In genomic region chr5:15688874-15689658, GRCm38 (mm10) we compare ENCODE assay signal across 15 mouse cellular contexts. TPM values are rescaled to one million over a fixed set of nuclear protein-coding genes. Genes with fewer than 3 reads are reported as not detected.
A peak's percentile ranks its signal among the peaks of the same experiment; 100 is the strongest.
DNase-seq lines count a peak whose midpoint lies in the region; ATAC-seq and TF ChIP-seq lines count a peak whose summit lies in the region.
"Not testable (repeated sequence)": the region's sequence is repeated elsewhere in the genome, so short reads cannot be mapped to it uniquely, and the experiment has no call there.
"Had no signal": no experiment of that assay in that cellular context is flagged by ENCODE, and none has a peak within 500 bp of the region (broad histone marks: within the 10 kb centered on the region; RNA-seq: fewer than 3 reads in every experiment).

No protein-coding gene starts in this region.

- peak; percentile 85 for ATAC-seq in embryonic facial prominence, embryonic 13.5 days (ENCODE audit: insufficient number of reproducible peaks, insufficient read depth, low FRiP score, low TSS enrichment, low read depth)
- ATAC-seq in forebrain, postnatal 0 days: peak; percentile 54
- ATAC-seq in hindbrain, embryonic 11.5 days (ENCODE audit: low FRiP score): peak; percentile 84
- peak; percentile 73 for ATAC-seq in intestine, embryonic 15.5 days
- ATAC-seq in limb, embryonic 13.5 days (ENCODE audit: low FRiP score, low read depth): peak; percentile 81
- peak; percentile 58 for ATAC-seq in liver, postnatal 0 days
- ATAC-seq in midbrain, embryonic 14.5 days (ENCODE audit: low FRiP score, low TSS enrichment): peak; percentile 79
- ATAC-seq in stomach, embryonic 14.5 days (ENCODE audit: insufficient number of reproducible peaks, insufficient read depth, low FRiP score, low read depth): peak; percentile 77

- TF ChIP-seq EP300 in liver, postnatal 0 days (IDR thresholded peaks at IDR 0.05; ENCODE audit: low read depth): not testable (repeated sequence)

- not testable (repeated sequence) for TF ChIP-seq CTCF in forebrain, postnatal 0 days (IDR thresholded peaks at IDR 0.05; ENCODE audit: low read depth); liver, postnatal 0 days (IDR thresholded peaks at IDR 0.05; ENCODE audit: low read depth)

- peaks cover 11% of the 10 kb centered on the region for H3K9me3 ChIP-seq in embryonic facial prominence, embryonic 13.5 days
- H3K9me3 ChIP-seq in forebrain, postnatal 0 days (ENCODE audit: low read length); hindbrain, embryonic 11.5 days (ENCODE audit: control insufficient read depth, low read length); intestine, embryonic 15.5 days; liver, postnatal 0 days (ENCODE audit: low read length); stomach, embryonic 14.5 days (ENCODE audit: control insufficient read depth, low read depth, low read length): not testable (repeated sequence)
- peaks cover 23% of the 10 kb centered on the region for H3K9me3 ChIP-seq in limb, embryonic 13.5 days
- H3K9me3 ChIP-seq in midbrain, embryonic 14.5 days (ENCODE audit: control insufficient read depth, low read length): peaks cover 19% of the 10 kb centered on the region

- H3K27me3 ChIP-seq in embryonic facial prominence, embryonic 13.5 days; forebrain, postnatal 0 days (ENCODE audit: insufficient read depth, low read length); hindbrain, embryonic 11.5 days (ENCODE audit: control insufficient read depth, insufficient read depth, low read length); intestine, embryonic 15.5 days (replicated peaks); limb, embryonic 13.5 days; liver, postnatal 0 days (ENCODE audit: insufficient read depth, low read length); midbrain, embryonic 14.5 days (ENCODE audit: control insufficient read depth, insufficient read depth, low read length); stomach, embryonic 14.5 days (ENCODE audit: control insufficient read depth, insufficient read depth, low read length): not testable (repeated sequence)

- WGBS in embryonic facial prominence, embryonic 13.5 days: 67% methylated on average over 4 of the region's 4 CpGs
- whole genome bisulfite sequencing in forebrain, postnatal 0 days: 59% methylated on average over 4 of the region's 4 CpGs
- WGBS in hindbrain, embryonic 11.5 days: 62% methylated on average over 4 of the region's 4 CpGs
- WGBS in intestine, embryonic 15.5 days: 64% methylated on average over 4 of the region's 4 CpGs
- WGBS in limb, embryonic 13.5 days: 66% methylated on average over 4 of the region's 4 CpGs
- 51% methylated on average over 4 of the region's 4 CpGs for WGBS in liver, postnatal 0 days (ENCODE audit: insufficient replicate concordance)
- 60% methylated on average over 4 of the region's 4 CpGs for WGBS in midbrain, embryonic 14.5 days
- WGBS in stomach, embryonic 14.5 days: 56% methylated on average over 4 of the region's 4 CpGs

- H3K4me1 ChIP-seq in embryonic facial prominence, embryonic 13.5 days; forebrain, postnatal 0 days (ENCODE audit: insufficient read depth); hindbrain, embryonic 11.5 days (replicated peaks; ENCODE audit: control insufficient read depth, insufficient read depth, low read length); intestine, embryonic 15.5 days (replicated peaks); limb, embryonic 13.5 days; liver, postnatal 0 days (ENCODE audit: insufficient read depth); midbrain, embryonic 14.5 days (ENCODE audit: control insufficient read depth, insufficient read depth, low read length); stomach, embryonic 14.5 days (ENCODE audit: control insufficient read depth, insufficient read depth, low read length): not testable (repeated sequence)

- H3K4me2 ChIP-seq in embryonic facial prominence, embryonic 13.5 days; forebrain, postnatal 0 days (ENCODE audit: low read depth); hindbrain, embryonic 11.5 days (replicated peaks; ENCODE audit: low read depth, low read length); intestine, embryonic 15.5 days (replicated peaks); limb, embryonic 13.5 days (replicated peaks); liver, postnatal 0 days (ENCODE audit: low read depth, low read length); midbrain, embryonic 14.5 days (ENCODE audit: low read length); stomach, embryonic 14.5 days (replicated peaks; ENCODE audit: low read depth, low read length): not testable (repeated sequence)

- not testable (repeated sequence) for DNase-seq in forebrain, postnatal 0 days; hindbrain, embryonic 11.5 days (ENCODE audit: low spot score); liver, postnatal 0 days; midbrain, embryonic 14.5 days

- H3K27ac ChIP-seq in embryonic facial prominence, embryonic 13.5 days; forebrain, postnatal 0 days (ENCODE audit: low read depth, low read length); hindbrain, embryonic 11.5 days (ENCODE audit: low read depth, low read length); intestine, embryonic 15.5 days; limb, embryonic 13.5 days; liver, postnatal 0 days (ENCODE audit: low read depth); midbrain, embryonic 14.5 days (replicated peaks; ENCODE audit: low read depth, low read length); stomach, embryonic 14.5 days (ENCODE audit: low read length): not testable (repeated sequence)

- H3K36me3 ChIP-seq in embryonic facial prominence, embryonic 13.5 days; forebrain, postnatal 0 days (ENCODE audit: insufficient read depth); hindbrain, embryonic 11.5 days (ENCODE audit: control insufficient read depth, insufficient read depth, low read length); intestine, embryonic 15.5 days; limb, embryonic 13.5 days; liver, postnatal 0 days (replicated peaks; ENCODE audit: insufficient read depth, low read length); midbrain, embryonic 14.5 days (ENCODE audit: control insufficient read depth, insufficient read depth, low read length); stomach, embryonic 14.5 days (ENCODE audit: control insufficient read depth, insufficient read depth, low read length): not testable (repeated sequence)

- not testable (repeated sequence) for H3K9ac ChIP-seq in embryonic facial prominence, embryonic 13.5 days; forebrain, postnatal 0 days; hindbrain, embryonic 11.5 days (ENCODE audit: low read depth, low read length); intestine, embryonic 15.5 days; limb, embryonic 13.5 days; liver, postnatal 0 days (replicated peaks); midbrain, embryonic 14.5 days (replicated peaks; ENCODE audit: low read length); stomach, embryonic 14.5 days (replicated peaks; ENCODE audit: low read depth, low read length)

- H3K4me3 ChIP-seq in embryonic facial prominence, embryonic 13.5 days; forebrain, postnatal 0 days (ENCODE audit: low read depth, low read length); hindbrain, embryonic 11.5 days (ENCODE audit: low read depth, low read length); intestine, embryonic 15.5 days (replicated peaks); limb, embryonic 13.5 days; liver, postnatal 0 days (ENCODE audit: low read depth, low read length); midbrain, embryonic 14.5 days (replicated peaks; ENCODE audit: low read depth, low read length); stomach, embryonic 14.5 days (ENCODE audit: low read depth, low read length): not testable (repeated sequence)

RNA-seq across cellular contexts. Expression of gene Speer4c, which starts 25.0 kb away (rescaled TPM):
- polyA plus RNA-seq in embryonic facial prominence, embryonic 13.5 days (2015; fragmentation: Nextera tagmentation; extraction: Ambion mirVana): not detected in 2 replicates
- not detected in 2 replicates for total RNA-seq in forebrain, postnatal 0 days (2014; rRNA removed)
- not detected in 2 replicates for polyA plus RNA-seq in forebrain, postnatal 0 days (2015; fragmentation: Nextera tagmentation; extraction: Ambion mirVana)
- polyA plus RNA-seq in hindbrain, embryonic 11.5 days (2014; fragmentation: Nextera tagmentation; extraction: Ambion mirVana): not detected in 2 replicates
- polyA plus RNA-seq in intestine, embryonic 15.5 days (2015; fragmentation: Nextera tagmentation; extraction: Ambion mirVana): not detected in 2 replicates
- polyA plus RNA-seq in limb, embryonic 13.5 days (2015; fragmentation: Nextera tagmentation; extraction: Ambion mirVana): not detected in 2 replicates
- polyA plus RNA-seq in liver, postnatal 0 days (2015; fragmentation: Nextera tagmentation; extraction: Ambion mirVana): not detected in 2 replicates
- not detected in 2 replicates for polyA plus RNA-seq in midbrain, embryonic 14.5 days (2014; fragmentation: Nextera tagmentation; extraction: Ambion mirVana)
- not detected in 2 replicates for polyA plus RNA-seq in stomach, embryonic 14.5 days (2014; fragmentation: Nextera tagmentation; extraction: Ambion mirVana)
- total RNA-seq: adrenal gland, postnatal 4 days; heart, postnatal 25 days; layer of hippocampus, postnatal 36 days; left cerebral cortex, postnatal 36 days; neutrophil, adult 5-6 weeks had no signal
- polyA plus RNA-seq: gonadal fat pad, adult 2 months; kidney, adult 2 months had no signal

RNA-seq across cellular contexts. Expression of gene 4930572O03Rik, which starts 32.2 kb away (rescaled TPM):
- not detected in 2 replicates for polyA plus RNA-seq in embryonic facial prominence, embryonic 13.5 days (2015; fragmentation: Nextera tagmentation; extraction: Ambion mirVana)
- total RNA-seq in forebrain, postnatal 0 days (2014; rRNA removed): not detected in 2 replicates
- polyA plus RNA-seq in forebrain, postnatal 0 days (2015; fragmentation: Nextera tagmentation; extraction: Ambion mirVana): not detected in 2 replicates
- polyA plus RNA-seq in hindbrain, embryonic 11.5 days (2014; fragmentation: Nextera tagmentation; extraction: Ambion mirVana): not detected in 2 replicates
- polyA plus RNA-seq in intestine, embryonic 15.5 days (2015; fragmentation: Nextera tagmentation; extraction: Ambion mirVana): not detected in 2 replicates
- not detected in 2 replicates for polyA plus RNA-seq in limb, embryonic 13.5 days (2015; fragmentation: Nextera tagmentation; extraction: Ambion mirVana)
- not detected in 2 replicates for polyA plus RNA-seq in liver, postnatal 0 days (2015; fragmentation: Nextera tagmentation; extraction: Ambion mirVana)
- polyA plus RNA-seq in midbrain, embryonic 14.5 days (2014; fragmentation: Nextera tagmentation; extraction: Ambion mirVana): not detected in 2 replicates
- not detected in 2 replicates for polyA plus RNA-seq in stomach, embryonic 14.5 days (2014; fragmentation: Nextera tagmentation; extraction: Ambion mirVana)
- total RNA-seq: adrenal gland, postnatal 4 days; heart, postnatal 25 days; layer of hippocampus, postnatal 36 days; left cerebral cortex, postnatal 36 days; neutrophil, adult 5-6 weeks had no signal
- polyA plus RNA-seq: gonadal fat pad, adult 2 months; kidney, adult 2 months had no signal
